In genomic region chr8:46769408-46770180, GRCm38 (mm10) we compare ENCODE assay signal across 8 mouse cellular contexts. TPM values are rescaled to one million over a fixed set of nuclear protein-coding genes. Genes with fewer than 3 reads are reported as not detected.
DNase-seq lines count a peak whose midpoint lies in the region; ATAC-seq lines count a peak whose summit lies in the region.

No protein-coding gene starts in this region.

- H3K4me3 ChIP-seq in heart, embryonic 10.5 days = no peak overlapping the region

- peaks cover 8% of the 10 kb centered on the region; the same call in 1 of the 2 replicates for H3K36me3 ChIP-seq in heart, embryonic 10.5 days

- WGBS in heart, embryonic 10.5 days = 71% methylated on average over 11 of the region's 11 CpGs

- no peaks in the 10 kb centered on the region for H3K9me3 ChIP-seq in heart, embryonic 10.5 days

- peaks cover 14% of the 10 kb centered on the region for H3K4me1 ChIP-seq in heart, embryonic 10.5 days

- H3K27me3 ChIP-seq in heart, embryonic 10.5 days (ENCODE audit: insufficient read depth, poor library complexity, severe bottlenecking) = no peaks in the 10 kb centered on the region

- 0 out of 2 replicates have a peak, but pooled peaks have one; percentile 14 for ATAC-seq in neutrophil, adult 5-6 weeks (ENCODE audit: extremely low read depth, insufficient number of reproducible peaks, low FRiP score, poor library complexity, severe bottlenecking)

- DNase-seq in cerebellum, adult 11-12 months = peak; percentile 37
- DNase-seq in cerebellum, adult 11 months = no peak
- DNase-seq in right cerebral cortex, postnatal 10 days (ENCODE audit: low spot score in 2 of 2) = peak; percentile 64 to 75
- no peak for DNase-seq in right cerebral cortex, postnatal 25 days
- peak; percentile 14 to 66 for DNase-seq in left cerebral cortex, adult 8-10 months (ENCODE audit: low spot score in 2 of 2)
- DNase-seq in heart, embryonic 10.5 days (ENCODE audit: low spot score) = no peak
- DNase-seq in gastrocnemius, postnatal 25 days = no peak

- H3K27ac ChIP-seq in heart, embryonic 10.5 days = no peak overlapping the region

RNA-seq across cellular contexts. Expression of gene Irf2, which starts 30.1 kb away (rescaled TPM):
- total RNA-seq in left cerebral cortex, adult 8-10 months (2022) = 10 to 100 TPM; 56.2 to 72.4 (median 57.3) TPM
- total RNA-seq in neutrophil, adult 5-6 weeks (2017) = 282 and 327 TPM in 2 replicates
- 8.9 and 10.9 TPM in 2 replicates for polyA plus RNA-seq in heart, embryonic 10.5 days (2016; fragmentation: Nextera tagmentation; extraction: Ambion mirVana)
- total RNA-seq in gastrocnemius, postnatal 25 days (2021) = 10 to 100 TPM; 27.4 to 29.6 TPM

Comparison
In these comparisons a context has a peak if more than half of its experiments do, and no peak if none do; other contexts are left out.
1. DNase-seq: peak in cerebellum, adult 11-12 months (single experiment), right cerebral cortex, postnatal 10 days (2 of 2) and left cerebral cortex, adult 8-10 months (2 of 2); none in cerebellum, adult 11 months (single experiment), right cerebral cortex, postnatal 25 days (single experiment), heart, embryonic 10.5 days (single experiment) and gastrocnemius, postnatal 25 days (single experiment).